Comparison of ENCODE assay signal across 8 mouse cellular contexts in genomic region chr11:117317429-117318101, GRCm38 (mm10).
DNase-seq lines count a peak whose midpoint lies in the region; ATAC-seq lines count a peak whose summit lies in the region.

No protein-coding gene starts in this region.

- peaks cover 94% of the 10 kb centered on the region for H3K4me1 ChIP-seq in limb, embryonic 13.5 days

- H3K36me3 ChIP-seq in limb, embryonic 13.5 days, result no peaks in the 10 kb centered on the region; the same call in 1 of the 2 replicates

- peak overlapping the region; percentile 18; the same call in 1 of the 2 replicates for H3K4me3 ChIP-seq in limb, embryonic 13.5 days

- intact Hi-C loops in left cerebral cortex, postnatal 14 days (cut with DNase I), result loop anchor here (5.0 kb wide), 1 partner anchor 40 kb away; no protein-coding TSS in a partner anchor
- intact Hi-C loops in left cerebral cortex, postnatal 36 days (cut with DNase I), result no loop called here
- intact Hi-C loops in gastrocnemius, postnatal 14 days (cut with DNase I; ENCODE audit: low total_unique reads), result loop anchor here (10.0 kb wide), 1 partner anchor 83 kb away; no protein-coding TSS in a partner anchor

- ATAC-seq in limb, embryonic 13.5 days (ENCODE audit: low FRiP score, low read depth), result peak; percentile 48

- DNase-seq in left cerebral cortex, postnatal 14 days (ENCODE audit: low spot score in 2 of 2), result peak; percentile 48 to 65
- DNase-seq in left cerebral cortex, postnatal 36 days (ENCODE audit: low spot score in 2 of 2), result no peak
- DNase-seq in embryo, embryonic 10.5 days (ENCODE audit: low spot score), result peak; percentile 63
- peak; percentile 82 for DNase-seq in gastrocnemius, postnatal 14 days
- DNase-seq in neural tube, embryonic 10.5 days (ENCODE audit: extremely low spot score, low spot score), result peak; percentile 69
- no peak for DNase-seq in urinary bladder, postnatal 4 days (ENCODE audit: low spot score in 2 of 2)
- no peak for DNase-seq in ovary, postnatal 14 days (ENCODE audit: low spot score)

- peak overlapping the region; percentile 83 for H3K27ac ChIP-seq in limb, embryonic 13.5 days

- no peaks in the 10 kb centered on the region for H3K9me3 ChIP-seq in limb, embryonic 13.5 days

- 7% methylated on average over 20 of the region's 20 CpGs for WGBS in limb, embryonic 13.5 days

- peak overlapping the region; percentile 51 for H3K4me2 ChIP-seq in limb, embryonic 13.5 days (replicated peaks)

- peak overlapping the region; percentile 59 for H3K9ac ChIP-seq in limb, embryonic 13.5 days

- H3K27me3 ChIP-seq in limb, embryonic 13.5 days, result no peaks in the 10 kb centered on the region

Comparison
In these comparisons a context has a peak if more than half of its experiments do, and no peak if none do; other contexts are left out.
1. DNase-seq: peak in left cerebral cortex, postnatal 14 days (2 of 2), embryo, embryonic 10.5 days (single experiment), gastrocnemius, postnatal 14 days (single experiment) and neural tube, embryonic 10.5 days (single experiment); none in left cerebral cortex, postnatal 36 days (0 of 2), urinary bladder, postnatal 4 days (0 of 2) and ovary, postnatal 14 days (single experiment).